Comparison of ENCODE assay signal across 28 mouse cellular contexts in genomic region chr6:7068782-7069181, GRCm38 (mm10).
DNase-seq lines count a peak whose midpoint lies in the region; ATAC-seq lines count a peak whose summit lies in the region.
"Had no signal": no experiment of that assay in that cellular context is flagged by ENCODE, and none has a peak within 500 bp of the region (broad histone marks: within the 10 kb centered on the region; RNA-seq: fewer than 3 reads in every experiment).

No protein-coding gene starts in this region.

- H3K9ac ChIP-seq in hindbrain, embryonic 12.5 days, result no peak overlapping the region
- H3K9ac ChIP-seq in hindbrain, embryonic 16.5 days (ENCODE audit: low read depth, low read length), result no peak overlapping the region
- no peak overlapping the region for H3K9ac ChIP-seq in forebrain, embryonic 14.5 days (ENCODE audit: low read length)
- no peak overlapping the region for H3K9ac ChIP-seq in neural tube, embryonic 14.5 days (replicated peaks; ENCODE audit: low read depth, low read length)
- H3K9ac ChIP-seq: heart, embryonic 15.5 days; hindbrain, embryonic 14.5 days; limb, embryonic 12.5 days; liver, embryonic 15.5 days; lung, embryonic 14.5 days; stomach, embryonic 15.5 days had no signal

- WGBS in hindbrain, embryonic 12.5 days, result 37% methylated on average over 3 of the region's 3 CpGs
- WGBS in hindbrain, embryonic 16.5 days, result 27% methylated on average over 3 of the region's 3 CpGs
- WGBS in forebrain, embryonic 14.5 days, result 21% methylated on average over 3 of the region's 3 CpGs
- WGBS in neural tube, embryonic 14.5 days, result 13% methylated on average over 3 of the region's 3 CpGs

- no peak overlapping the region for H3K4me2 ChIP-seq in hindbrain, embryonic 12.5 days (replicated peaks)
- H3K4me2 ChIP-seq in hindbrain, embryonic 16.5 days (ENCODE audit: low read length), result no peak overlapping the region
- no peak overlapping the region for H3K4me2 ChIP-seq in forebrain, embryonic 14.5 days (ENCODE audit: low read length)
- H3K4me2 ChIP-seq in neural tube, embryonic 14.5 days (ENCODE audit: low read depth, low read length), result no peak overlapping the region
- H3K4me2 ChIP-seq: heart, embryonic 15.5 days; hindbrain, embryonic 14.5 days; limb, embryonic 12.5 days; liver, embryonic 15.5 days; lung, embryonic 14.5 days; stomach, embryonic 15.5 days had no signal

- no peaks in the 10 kb centered on the region for H3K9me3 ChIP-seq in hindbrain, embryonic 12.5 days (replicated peaks)
- H3K9me3 ChIP-seq in hindbrain, embryonic 16.5 days (ENCODE audit: control insufficient read depth, low read length), result no peaks in the 10 kb centered on the region
- no peaks in the 10 kb centered on the region for H3K9me3 ChIP-seq in forebrain, embryonic 14.5 days (replicated peaks; ENCODE audit: control insufficient read depth, low read length)
- H3K9me3 ChIP-seq in neural tube, embryonic 14.5 days (ENCODE audit: control insufficient read depth, low read length), result no peaks in the 10 kb centered on the region
- H3K9me3 ChIP-seq: heart, embryonic 10.5 days; heart, embryonic 15.5 days; limb, embryonic 12.5 days; liver, embryonic 15.5 days; midbrain, embryonic 10.5 days; stomach, embryonic 15.5 days had no signal

- H3K27ac ChIP-seq in hindbrain, embryonic 12.5 days, result no peak overlapping the region
- H3K27ac ChIP-seq in hindbrain, embryonic 16.5 days (ENCODE audit: low read depth, low read length), result no peak overlapping the region
- H3K27ac ChIP-seq in forebrain, embryonic 14.5 days (ENCODE audit: low read depth, low read length), result no peak overlapping the region
- no peak overlapping the region for H3K27ac ChIP-seq in neural tube, embryonic 14.5 days (ENCODE audit: low read depth, low read length)
- H3K27ac ChIP-seq: heart, embryonic 10.5 days; heart, embryonic 15.5 days; hindbrain, embryonic 14.5 days; limb, embryonic 12.5 days; liver, embryonic 15.5 days; midbrain, embryonic 10.5 days; stomach, embryonic 15.5 days had no signal

- no peaks in the 10 kb centered on the region for H3K36me3 ChIP-seq in hindbrain, embryonic 12.5 days
- H3K36me3 ChIP-seq in hindbrain, embryonic 16.5 days (ENCODE audit: control insufficient read depth, insufficient read depth, low read length), result no peaks in the 10 kb centered on the region
- H3K36me3 ChIP-seq in forebrain, embryonic 14.5 days (ENCODE audit: control insufficient read depth, insufficient read depth, low read length), result no peaks in the 10 kb centered on the region
- H3K36me3 ChIP-seq in neural tube, embryonic 14.5 days (ENCODE audit: control insufficient read depth, insufficient read depth, low read length), result no peaks in the 10 kb centered on the region
- H3K36me3 ChIP-seq: heart, embryonic 10.5 days; heart, embryonic 15.5 days; limb, embryonic 12.5 days; liver, embryonic 15.5 days; midbrain, embryonic 10.5 days; stomach, embryonic 15.5 days had no signal

- no peaks in the 10 kb centered on the region for H3K27me3 ChIP-seq in hindbrain, embryonic 12.5 days
- H3K27me3 ChIP-seq in hindbrain, embryonic 16.5 days (replicated peaks; ENCODE audit: control insufficient read depth, insufficient read depth, low read length), result no peaks in the 10 kb centered on the region
- no peaks in the 10 kb centered on the region for H3K27me3 ChIP-seq in forebrain, embryonic 14.5 days (replicated peaks; ENCODE audit: control insufficient read depth, insufficient read depth, low read length)
- H3K27me3 ChIP-seq in neural tube, embryonic 14.5 days (ENCODE audit: control insufficient read depth, insufficient read depth, low read length), result no peaks in the 10 kb centered on the region
- H3K27me3 ChIP-seq: CH12.LX; heart, embryonic 15.5 days; limb, embryonic 12.5 days; liver, embryonic 15.5 days; stomach, embryonic 15.5 days had no signal

- ATAC-seq in hindbrain, embryonic 12.5 days (ENCODE audit: low FRiP score), result peak; percentile 58; the same call in 1 of the 2 replicates
- ATAC-seq in hindbrain, embryonic 16.5 days, result no peak
- peak; percentile 32 for ATAC-seq in forebrain, embryonic 14.5 days
- peak; percentile 67 for ATAC-seq in neural tube, embryonic 14.5 days (ENCODE audit: low read depth)
- ATAC-seq: activated CD4-positive, CD25-positive, alpha-beta regulatory T cell, adult 4 months; inflammation-experienced regulatory T-cells, adult 6 months had no signal

- peak; percentile 42 for DNase-seq in embryo, embryonic 10 days (ENCODE audit: low spot score)
- no peak for DNase-seq in embryo, embryonic 11 days
- DNase-seq in forebrain, embryonic 14.5 days (ENCODE audit: low spot score), result peak; percentile 11
- no peak for DNase-seq in urinary bladder, postnatal 4 days (ENCODE audit: low spot score in 2 of 2)
- DNase-seq: adrenal gland, adult 2 months; adrenal gland, postnatal 36 days; cerebellum, adult 8-10 months; cerebellum, postnatal 25 days; gastrocnemius, postnatal 14 days; kidney, adult 11 months; kidney, postnatal 14 days; lung, embryonic 14.5 days; lung, postnatal 14 days had no signal

- H3K4me1 ChIP-seq in hindbrain, embryonic 12.5 days, result peaks cover 3% of the 10 kb centered on the region; the same call in 1 of the 2 replicates
- no peaks in the 10 kb centered on the region for H3K4me1 ChIP-seq in hindbrain, embryonic 16.5 days (ENCODE audit: control insufficient read depth, insufficient read depth, low read depth, low read length)
- H3K4me1 ChIP-seq in forebrain, embryonic 14.5 days (ENCODE audit: control insufficient read depth, insufficient read depth, low read length), result no peaks in the 10 kb centered on the region
- H3K4me1 ChIP-seq in neural tube, embryonic 14.5 days (ENCODE audit: control insufficient read depth, insufficient read depth, low read length), result no peaks in the 10 kb centered on the region
- H3K4me1 ChIP-seq: heart, embryonic 10.5 days; heart, embryonic 15.5 days; limb, embryonic 12.5 days; liver, embryonic 15.5 days; stomach, embryonic 15.5 days had no signal

- no peak overlapping the region for H3K4me3 ChIP-seq in hindbrain, embryonic 12.5 days
- no peak overlapping the region for H3K4me3 ChIP-seq in hindbrain, embryonic 16.5 days (ENCODE audit: low read length)
- no peak overlapping the region for H3K4me3 ChIP-seq in forebrain, embryonic 14.5 days (ENCODE audit: low read depth, low read length)
- H3K4me3 ChIP-seq in neural tube, embryonic 14.5 days (ENCODE audit: low read depth, low read length), result no peak overlapping the region
- H3K4me3 ChIP-seq: erythroblast, embryonic 14.5 days; heart, embryonic 10.5 days; heart, embryonic 15.5 days; limb, embryonic 12.5 days; liver, embryonic 15.5 days; midbrain, embryonic 10.5 days; myocyte; stomach, embryonic 15.5 days had no signal

Comparison
In these comparisons a context has a peak if more than half of its experiments do, and no peak if none do; other contexts are left out.
1. DNase-seq: peak in embryo, embryonic 10 days (single experiment) and forebrain, embryonic 14.5 days (single experiment); none in embryo, embryonic 11 days (single experiment) and urinary bladder, postnatal 4 days (0 of 2).